Mouse (Mus musculus) neutrophil, adult 5-6 weeks (primary cell): ENCODE results near the gene Rhobtb1. TPM values are rescaled to one million over a fixed set of nuclear protein-coding genes. Genes with fewer than 3 reads are reported as not detected.

Experiments
- ATAC-seq: fragments of 151-379, 151-347 bp; 2 replicates; pipeline ENCODE4 v1.8.0; 2017; ENCODE audit warnings: mild to moderate bottlenecking, moderate TSS enrichment; ENCODE audit not compliant: insufficient number of reproducible peaks, poor library complexity, low FRiP score, severe bottlenecking; ENCODE audit errors: extremely low read depth
- total RNA-seq: library from RNA; stranded (forward); fragments of 200-1000 nt; gene quantifications from 2 replicates; pipeline ENCODE4 v1.2.3, GENCODE M21; 2017

The Rhobtb1 gene
- total RNA-seq, 1 experiment from 2014 or later: 0.12 TPM

DNA sequence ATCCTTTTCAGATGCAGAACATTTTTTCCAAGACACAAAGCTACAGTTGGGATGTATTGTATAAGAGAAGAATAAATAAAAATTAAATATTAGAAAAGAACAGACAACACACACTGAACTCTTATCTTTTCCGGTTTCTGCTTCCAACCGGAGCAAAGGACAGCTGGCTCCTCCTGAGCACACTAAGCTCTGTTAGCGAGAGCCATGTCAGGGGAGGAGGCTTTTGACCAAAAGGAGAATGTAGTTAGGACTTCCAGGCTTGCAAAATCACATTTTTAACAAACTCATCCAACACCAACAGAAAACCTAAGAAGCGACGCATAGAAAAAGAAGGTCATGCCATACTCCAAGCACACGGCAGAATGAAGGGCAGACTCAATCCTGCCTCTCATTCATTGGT, 54.8 kb downstream of the Rhobtb1 start:
- ATAC-seq: no peak

DNA sequence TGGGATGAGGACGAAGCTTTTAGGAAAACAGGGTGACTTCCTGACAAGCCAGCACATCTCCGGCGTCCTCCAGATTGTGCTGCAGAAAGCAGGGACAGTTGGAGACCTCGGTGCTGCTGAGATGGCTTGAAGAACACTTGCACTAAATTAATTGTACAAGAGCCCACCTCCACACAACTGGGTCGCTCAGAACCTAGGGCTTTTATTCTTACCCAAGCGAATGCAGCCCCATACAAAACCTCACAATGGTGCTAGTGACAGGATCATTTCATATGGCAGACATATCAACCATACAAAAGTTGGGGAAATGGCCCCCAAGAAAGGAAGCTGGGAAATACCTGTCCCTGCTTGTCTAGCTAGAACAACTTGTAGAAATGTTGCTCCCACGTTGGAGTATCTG, 56.2 kb downstream of the Rhobtb1 start:
- ATAC-seq: no peak

DNA sequence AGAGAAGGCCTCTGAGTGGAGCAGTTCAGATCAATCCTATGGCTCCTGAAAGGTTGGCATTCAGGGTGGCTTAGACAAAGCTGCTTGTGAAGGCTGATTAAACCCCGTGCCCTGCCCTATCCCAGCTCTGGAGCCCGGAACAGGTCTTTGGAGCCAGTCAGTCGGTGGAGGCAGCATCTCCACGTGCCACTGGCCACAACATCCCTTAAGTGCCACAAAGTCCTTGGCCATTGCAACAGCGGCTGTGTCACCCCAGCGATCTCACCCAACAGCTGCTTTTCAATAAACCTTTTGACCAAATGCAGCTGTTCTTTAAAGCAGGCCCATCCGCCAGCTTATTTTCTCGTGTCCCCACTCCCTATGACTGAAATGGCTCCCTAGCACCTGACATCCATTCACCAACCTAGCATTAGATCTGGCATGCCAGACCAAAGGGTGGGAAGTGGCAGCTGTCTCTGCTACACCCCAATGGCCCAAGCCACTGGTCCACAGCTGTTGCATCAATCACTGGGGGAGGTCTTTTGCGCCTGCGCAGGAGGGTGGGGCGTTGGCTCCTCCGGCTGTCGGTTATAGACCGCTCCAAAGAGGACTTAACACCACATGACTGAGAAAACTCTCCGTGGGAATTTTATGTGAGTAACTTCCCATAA, 56.9 kb downstream of the Rhobtb1 start:
- ATAC-seq: no peak

DNA sequence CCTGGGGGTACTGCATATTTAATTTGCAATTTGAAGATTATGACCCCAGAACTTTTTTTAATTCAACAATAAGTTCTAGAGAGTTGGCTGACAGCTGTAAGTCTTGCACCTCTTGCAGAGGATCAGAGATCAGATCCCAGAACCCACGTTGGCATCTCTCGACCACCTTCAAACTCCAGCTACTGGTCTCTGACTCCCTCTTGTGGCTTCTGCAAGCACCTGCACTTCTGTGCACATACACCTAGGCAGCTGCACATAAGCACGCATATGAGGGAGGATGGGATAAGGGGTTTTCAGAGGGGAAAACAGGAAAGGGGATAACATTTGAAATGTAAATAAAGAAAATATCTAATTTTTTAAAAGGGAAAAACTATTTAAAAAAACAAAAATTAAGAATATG, 57.5 kb downstream of the Rhobtb1 start:
- no peak for ATAC-seq

DNA sequence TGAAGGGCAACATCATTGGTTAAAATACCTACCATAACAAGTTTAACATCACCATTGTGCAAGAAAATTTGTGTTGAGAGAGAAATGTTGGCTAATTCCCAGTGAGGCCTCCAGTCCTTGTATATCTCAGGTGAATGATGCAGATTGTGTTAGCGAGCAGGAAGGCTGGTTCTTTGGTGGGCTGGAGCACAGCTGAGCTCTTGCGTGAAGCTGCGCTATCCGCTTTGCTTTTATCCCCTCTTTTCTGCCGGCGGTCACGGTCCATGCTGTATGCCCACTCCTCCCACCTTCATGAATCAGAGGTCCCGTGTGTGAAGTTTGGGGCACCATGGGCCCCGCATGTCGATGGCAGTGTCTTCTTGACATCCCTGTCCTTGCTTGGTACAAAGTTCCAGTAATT, 58.8 kb downstream of the Rhobtb1 start:
- no peak for ATAC-seq

DNA sequence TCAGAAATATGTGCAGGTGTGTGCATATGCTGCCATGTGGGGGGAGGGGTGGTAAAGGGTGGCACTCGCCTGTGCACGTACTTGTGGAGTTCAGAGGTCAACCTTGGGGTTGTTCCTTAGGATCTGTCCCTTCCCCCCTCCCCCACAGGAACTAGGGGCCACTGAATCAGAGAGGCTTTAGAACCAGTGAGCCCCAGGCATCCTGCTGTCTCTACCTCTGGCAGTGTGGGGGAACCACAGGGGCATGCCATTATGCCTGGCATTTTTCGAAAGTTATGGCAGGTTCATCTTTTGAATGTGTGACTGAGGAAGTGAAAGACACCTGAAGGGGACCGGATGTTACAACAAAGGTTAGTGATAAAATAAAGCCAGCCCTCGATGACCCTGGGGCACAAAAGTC, 59.4 kb downstream of the Rhobtb1 start:
- no peak for ATAC-seq

DNA sequence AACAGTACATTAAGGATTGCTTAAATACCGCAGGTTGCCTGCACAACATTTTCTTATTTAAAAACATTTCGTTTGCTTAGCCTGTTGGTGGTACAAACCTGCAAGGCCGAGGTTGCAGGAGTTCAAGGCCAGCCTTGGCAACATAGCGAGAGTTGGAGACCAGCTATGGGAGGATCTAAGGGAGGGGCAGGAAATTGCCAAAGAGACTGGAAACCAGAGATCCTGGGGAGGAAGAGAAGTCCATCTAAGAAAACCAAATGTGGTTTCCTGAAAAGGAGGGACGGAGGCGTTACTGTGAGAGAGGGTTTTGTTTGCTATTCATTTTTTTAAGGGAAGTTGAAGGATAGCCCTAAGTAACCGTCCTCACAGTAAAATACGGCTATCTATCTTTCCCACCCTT, 60.3 kb downstream of the Rhobtb1 start:
- ATAC-seq: no peak

DNA sequence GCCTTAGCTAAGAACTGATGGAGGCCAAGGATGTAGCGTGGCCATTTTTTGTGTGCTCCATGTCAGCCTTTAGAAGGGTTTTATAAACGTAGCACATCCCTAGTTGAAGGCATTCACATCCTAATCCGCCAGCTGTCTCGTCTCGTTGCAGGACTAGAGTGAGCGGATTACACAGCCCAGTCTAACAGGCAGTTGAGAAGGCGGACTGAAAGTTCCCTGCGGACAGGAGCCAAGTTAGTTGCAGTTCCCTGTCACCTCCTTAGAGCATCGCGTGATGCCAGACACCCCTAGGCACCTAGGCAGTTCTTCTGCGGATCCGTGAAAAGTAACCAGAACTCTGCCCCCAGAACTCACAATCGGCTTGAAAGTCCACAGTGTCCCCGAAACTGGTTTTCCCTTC, 60.7 kb downstream of the Rhobtb1 start:
- ATAC-seq: peak; percentile 26; the same call in 1 of the 2 replicates

DNA sequence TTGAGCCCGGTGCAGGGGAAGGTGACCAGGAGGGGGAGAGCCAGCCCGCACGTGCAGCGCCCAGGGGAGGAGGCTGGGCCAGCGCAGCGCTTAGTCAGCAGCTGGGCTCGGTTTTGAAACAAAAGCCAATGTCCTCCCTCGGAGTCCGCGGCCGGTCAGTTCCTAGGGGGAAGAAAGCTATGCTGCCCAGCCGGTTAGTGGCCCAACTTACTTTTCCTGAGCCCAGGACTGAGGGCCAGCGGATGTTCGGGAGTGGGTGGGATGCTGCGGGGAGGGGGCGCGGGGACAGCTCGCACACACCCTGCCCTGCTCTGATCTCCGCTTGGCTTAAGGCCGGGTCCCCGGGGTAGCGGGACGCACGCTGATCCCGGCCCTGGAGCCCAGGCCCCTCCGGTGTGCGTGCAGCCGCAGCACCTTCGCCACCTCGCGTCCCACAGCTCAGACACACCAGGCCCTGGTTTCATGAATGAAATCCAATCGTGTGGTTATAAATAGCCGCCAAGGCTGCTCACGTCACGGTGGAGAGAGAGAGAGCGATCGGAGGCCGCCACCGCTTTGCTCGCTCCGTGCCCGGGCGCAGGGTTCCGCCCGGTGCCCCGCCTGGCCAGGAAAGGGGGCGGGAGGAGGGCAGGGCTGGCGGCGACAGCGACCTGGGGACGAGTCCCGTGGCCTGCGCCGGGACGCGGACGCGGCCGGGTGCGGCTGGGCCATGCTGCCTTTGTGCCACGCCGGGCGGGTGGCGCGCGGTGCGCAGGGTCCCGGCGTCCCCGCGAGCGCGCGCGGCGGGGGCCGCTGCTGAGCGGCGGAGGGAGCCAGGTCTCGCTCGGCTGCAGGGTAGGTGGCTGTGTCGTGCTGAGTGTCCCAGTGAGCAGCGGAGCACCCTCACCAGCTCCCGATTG, 61.6 kb downstream of the Rhobtb1 start, which contains the start of gene A930033H14Rik:
Gene A930033H14Rik, minus strand, starts transcription at position 557 of the 899 bp plus-strand sequence.
- peak; percentile 36 for ATAC-seq

DNA sequence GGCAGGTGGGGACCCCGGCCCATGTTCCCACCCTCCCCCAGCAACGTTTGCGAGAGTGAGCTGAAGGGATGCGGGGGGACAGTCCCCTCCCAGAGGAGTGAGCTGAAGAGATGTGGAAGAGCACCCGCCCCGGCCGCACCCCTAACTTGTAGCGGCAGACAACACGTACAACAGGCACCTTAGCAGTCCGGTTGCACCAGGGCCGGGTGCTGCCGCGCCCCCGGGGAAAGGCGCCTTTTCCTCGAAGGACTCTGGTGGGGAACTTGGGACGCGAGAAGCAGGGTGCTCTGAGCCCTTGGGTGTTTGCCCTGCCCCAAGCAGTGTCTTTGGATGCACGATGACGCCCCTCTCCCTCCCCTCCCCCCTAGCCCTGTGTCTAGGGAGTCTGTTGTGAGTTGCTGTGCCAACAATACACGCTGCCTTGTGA, 62.2 kb downstream of the Rhobtb1 start:
- ATAC-seq: no peak

DNA sequence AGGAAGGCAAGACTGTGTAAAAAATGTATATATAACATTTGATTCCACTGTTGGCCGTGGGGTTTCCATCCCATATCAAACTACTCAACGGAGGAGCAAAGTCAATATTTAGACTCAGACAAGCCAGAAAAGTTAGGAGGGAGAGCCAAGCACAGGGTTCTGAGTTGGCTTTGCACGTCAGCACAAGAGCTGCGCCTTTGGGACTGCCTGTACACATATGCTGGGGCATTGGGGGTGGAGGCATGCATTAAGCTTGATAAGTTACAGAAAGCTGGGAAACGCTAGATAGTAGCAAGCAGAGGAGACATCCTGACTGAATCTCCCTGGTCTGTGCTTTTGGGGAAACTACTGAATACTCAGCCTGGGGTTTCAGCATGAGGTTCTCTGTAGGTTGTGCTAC, 62.8 kb downstream of the Rhobtb1 start:
- no peak for ATAC-seq

DNA sequence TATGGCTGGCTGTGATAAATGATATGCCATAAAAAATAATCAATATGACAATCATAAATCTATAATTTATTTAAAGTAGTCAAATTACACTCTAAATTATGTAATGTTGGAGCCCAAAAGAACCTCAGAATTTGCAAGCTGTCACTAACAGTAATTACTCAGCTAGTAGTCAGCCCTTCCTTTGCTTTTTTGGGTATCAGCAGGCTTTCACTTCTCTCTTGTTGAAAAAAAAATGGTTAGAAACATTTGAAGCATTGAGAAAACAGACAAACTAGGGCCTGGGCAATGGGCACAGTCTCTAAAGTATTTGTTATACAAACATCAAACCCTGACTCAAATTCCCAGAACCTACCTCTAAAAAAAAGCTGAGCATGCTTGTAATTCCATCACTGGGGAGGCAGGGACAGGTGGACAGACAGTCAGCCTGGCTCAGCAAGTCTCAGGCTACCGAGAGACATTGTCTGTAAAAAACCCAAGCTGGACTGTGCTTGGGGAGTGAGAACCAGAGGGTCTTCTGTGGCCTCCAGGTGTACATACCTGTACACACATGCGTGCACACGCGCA, 66.0 kb downstream of the Rhobtb1 start:
- ATAC-seq: no peak

DNA sequence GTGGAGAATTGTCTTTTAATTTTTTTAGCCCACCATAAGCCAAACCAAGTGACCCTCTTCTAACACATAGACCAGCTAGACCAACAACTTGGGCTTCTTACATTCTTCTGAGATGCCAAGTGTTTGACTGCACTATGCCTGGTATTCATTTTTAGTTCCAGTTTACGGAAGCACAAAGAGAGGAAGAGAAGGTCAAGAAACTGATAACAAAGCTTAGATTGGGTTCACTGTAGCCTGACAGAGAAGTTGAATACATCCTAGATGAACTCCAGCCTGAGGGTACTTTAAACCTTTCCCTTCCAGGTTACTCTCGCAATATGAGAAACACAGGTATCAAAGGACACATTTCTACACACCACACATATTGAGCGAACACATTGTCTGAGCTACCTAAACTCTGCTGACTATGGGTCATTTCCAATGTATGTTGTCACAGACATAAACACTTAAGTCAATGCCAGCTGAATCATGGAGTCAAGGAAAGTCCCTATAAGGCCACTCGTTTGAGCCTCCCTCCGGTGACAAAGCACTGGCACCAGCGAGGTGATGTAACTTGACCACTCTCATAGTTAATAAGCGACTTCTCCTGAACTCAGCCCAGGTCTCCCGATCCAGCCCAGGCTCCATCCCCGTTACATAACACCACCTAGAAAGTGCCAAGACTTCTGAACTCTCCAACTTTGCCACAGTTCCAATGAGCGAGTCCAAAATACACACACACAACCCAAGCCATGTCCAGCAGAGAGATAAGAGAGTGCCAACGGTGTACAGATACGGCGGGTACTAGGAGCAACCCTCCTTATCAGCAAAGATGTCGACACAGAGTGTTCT, 67.4 kb downstream of the Rhobtb1 start:
- ATAC-seq: no peak

DNA sequence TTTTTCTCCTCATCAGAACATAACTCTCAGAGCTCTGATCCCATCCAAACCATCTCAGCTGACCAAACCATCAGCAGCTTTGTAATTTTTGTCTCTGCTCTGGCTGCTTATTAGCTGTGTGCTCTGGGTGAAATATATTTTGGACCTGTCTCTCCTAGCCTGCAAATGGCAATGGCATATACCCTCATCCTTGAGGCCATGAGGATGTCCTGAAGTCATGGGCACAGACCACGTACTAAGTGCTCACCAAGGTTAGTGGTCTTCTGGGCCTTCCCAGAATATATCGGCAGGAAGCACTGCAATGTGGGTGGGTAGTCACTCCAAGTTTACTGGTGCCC, 68.0 kb downstream of the Rhobtb1 start:
- ATAC-seq: no peak

DNA sequence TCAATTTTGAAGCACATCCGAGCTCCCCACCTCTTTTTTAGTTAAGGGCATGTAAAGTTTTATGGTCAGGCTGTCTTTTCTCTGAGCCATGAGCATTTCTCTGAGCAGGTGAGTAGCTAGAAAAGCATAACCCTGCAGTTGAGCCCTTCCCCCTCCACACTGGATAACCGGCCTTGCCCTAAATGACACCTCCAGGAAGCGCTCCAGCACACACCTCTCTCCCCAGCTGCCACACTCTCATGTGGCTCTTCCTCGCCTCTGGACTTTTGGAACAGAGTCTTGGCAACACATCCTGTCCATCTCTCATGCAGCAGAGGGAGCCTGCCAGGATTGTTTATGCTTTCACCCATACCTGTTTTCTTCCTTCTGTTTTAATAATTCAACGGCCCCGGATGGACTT, 69.1 kb downstream of the Rhobtb1 start:
- ATAC-seq: no peak

DNA sequence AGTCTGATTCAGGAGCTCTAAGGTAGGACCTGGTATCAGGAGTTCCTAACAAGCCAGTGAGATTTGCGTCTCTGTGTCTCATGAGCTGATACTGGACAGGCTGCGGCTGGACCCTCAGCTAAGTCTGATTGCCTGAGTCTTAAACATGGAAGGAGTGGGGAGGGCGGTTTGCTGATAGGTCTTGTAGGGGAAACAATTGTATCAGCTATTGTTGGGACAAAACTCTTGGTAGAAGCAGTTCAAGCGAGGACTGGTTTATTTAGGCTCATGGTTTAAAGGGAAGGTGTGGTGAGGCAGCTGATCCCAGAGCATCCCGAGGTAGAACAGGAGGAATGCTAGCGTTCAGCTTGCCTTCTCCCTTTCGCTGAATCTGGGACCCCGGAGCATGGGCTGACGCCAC, 69.9 kb downstream of the Rhobtb1 start:
- no peak for ATAC-seq

DNA sequence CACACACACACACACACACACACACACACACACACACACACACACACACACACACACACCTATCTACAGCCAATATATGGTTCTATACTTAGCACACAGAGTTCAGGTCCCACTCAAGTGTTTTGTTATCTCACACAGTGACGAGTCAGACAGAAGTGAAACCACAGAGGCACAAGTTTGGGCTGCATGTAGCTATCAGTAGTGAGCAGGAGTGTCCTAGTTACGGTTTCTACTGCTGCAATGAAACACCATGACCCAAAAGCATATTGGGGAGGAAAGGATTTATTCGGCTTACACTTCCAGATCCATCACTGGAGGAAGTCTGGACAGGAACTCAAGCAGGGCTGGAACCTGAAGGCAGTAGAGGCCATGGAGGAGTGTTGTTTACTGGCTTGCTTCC, 70.7 kb downstream of the Rhobtb1 start:
- ATAC-seq: peak; percentile 78

DNA sequence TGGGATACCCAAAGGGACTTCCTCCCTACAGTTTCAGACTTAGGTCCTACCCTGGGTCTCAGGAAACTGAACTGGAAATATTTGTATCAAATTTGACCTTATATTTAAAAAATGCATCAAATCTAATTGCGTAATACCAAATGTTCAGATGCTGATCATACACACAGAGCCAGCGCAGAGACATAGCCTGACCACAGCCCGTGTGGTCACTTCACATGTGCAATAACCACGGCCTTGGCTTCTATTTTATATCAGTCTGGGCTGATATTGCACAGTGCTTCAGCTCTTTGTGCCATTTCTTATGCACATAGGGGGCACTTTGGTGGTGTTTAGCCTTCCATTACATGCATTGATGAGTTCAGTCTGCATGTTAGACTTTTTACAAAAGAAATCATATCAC, 72.0 kb downstream of the Rhobtb1 start:
- ATAC-seq: no peak

DNA sequence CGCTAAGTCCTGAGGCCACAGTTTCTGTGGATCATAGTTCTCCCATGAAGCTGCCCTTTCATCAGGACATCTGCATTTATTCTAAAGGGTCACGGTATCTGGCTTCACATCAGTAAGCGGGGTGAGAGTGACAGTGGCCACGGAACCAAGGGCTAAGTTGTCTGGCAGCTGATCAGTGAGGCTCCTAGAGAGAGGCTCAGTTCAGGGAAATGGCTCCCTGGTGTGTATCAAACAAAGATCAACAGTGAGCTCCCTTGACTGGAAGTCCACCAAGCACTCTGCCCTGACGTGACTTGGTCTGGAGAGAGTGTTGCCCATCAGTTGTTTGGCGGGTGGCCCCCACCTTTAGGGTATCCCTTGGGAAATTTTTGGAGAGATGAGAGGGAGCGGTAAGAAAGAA, 73.0 kb downstream of the Rhobtb1 start:
- ATAC-seq: no peak
